Mouse (Mus musculus) stomach, embryonic 14.5 days (tissue): ENCODE results near the gene Spag8. TPM values are rescaled to one million over a fixed set of nuclear protein-coding genes. Genes with fewer than 3 reads are reported as not detected.

ENCODE experiments used
- ATAC-seq: fragments of 200-750 bp; cut with Nextera tagmentation; 2 replicates; pipeline ENCODE4 v1.8.0; 2017; ENCODE audit warnings: low read depth, moderate TSS enrichment; ENCODE audit not compliant: insufficient number of reproducible peaks, insufficient read depth, low FRiP score
- H3K27ac ChIP-seq: fragments of 300-500 bp; sonication (generic); 2 replicates; pipeline ENCODE4 v1.5.1; 2014; ENCODE audit warnings: mild to moderate bottlenecking, low read length, moderate library complexity, mixed read lengths
- H3K27me3 ChIP-seq: fragments of 300-500 bp; sonication (generic); 2 replicates; pipeline ENCODE4 v1.6.1; 2014; ENCODE audit warnings: low read length, control low read depth, mixed read lengths; ENCODE audit not compliant: control insufficient read depth, insufficient read depth
- H3K36me3 ChIP-seq: fragments of 300-500 bp; sonication (generic); 2 replicates; pipeline ENCODE4 v1.6.1; 2014; ENCODE audit warnings: mild to moderate bottlenecking, control low read depth, low read length, moderate library complexity, mixed read lengths; ENCODE audit not compliant: control insufficient read depth, insufficient read depth
- H3K4me1 ChIP-seq: fragments of 300-500 bp; sonication (generic); 2 replicates; pipeline ENCODE4 v1.6.1; 2014; ENCODE audit warnings: low read length, control low read depth, mixed read lengths; ENCODE audit not compliant: control insufficient read depth, insufficient read depth
- H3K4me2 ChIP-seq: fragments of 300-500 bp; sonication (generic); replicated peaks from 2 replicates; pipeline ENCODE4 v1.6.1; 2014; ENCODE audit warnings: low read depth, low read length, control low read depth
- H3K4me3 ChIP-seq: fragments of 300-500 bp; sonication (generic); 2 replicates; pipeline ENCODE4 v1.5.1; 2014; ENCODE audit warnings: low read depth, low read length, control low read depth
- H3K9ac ChIP-seq: fragments of 300-500 bp; sonication (generic); replicated peaks from 2 replicates; pipeline ENCODE4 v1.6.1; 2014; ENCODE audit warnings: low read depth, mild to moderate bottlenecking, control low read depth, low read length, moderate library complexity, mixed read lengths
- H3K9me3 ChIP-seq: fragments of 300-500 bp; sonication (generic); 2 replicates; pipeline ENCODE4 v1.6.1; 2016; ENCODE audit warnings: low read depth, low read length, control low read depth; ENCODE audit not compliant: control insufficient read depth
- WGBS: fragments of 180-500 bp; shearing (Covaris S2); extraction: QIAGEN DNeasy Blood & Tissue Kit; methylation state at CpG from one replicate; pipeline ENCODE4 v1.1.7; 2014; 5-methylcytosine and 5-hydroxymethylcytosine counted together
- polyA plus RNA-seq: library from polyadenylated mRNA; unstranded; fragments of >200 nt; fragmentation: Nextera tagmentation; extraction: Ambion mirVana; gene quantifications from 2 replicates; pipeline ENCODE4 v1.2.1, GENCODE M21; 2014

Spag8 gene
- polyA plus RNA-seq = 0.70 and 1.7 TPM in 2 replicates

DNA sequence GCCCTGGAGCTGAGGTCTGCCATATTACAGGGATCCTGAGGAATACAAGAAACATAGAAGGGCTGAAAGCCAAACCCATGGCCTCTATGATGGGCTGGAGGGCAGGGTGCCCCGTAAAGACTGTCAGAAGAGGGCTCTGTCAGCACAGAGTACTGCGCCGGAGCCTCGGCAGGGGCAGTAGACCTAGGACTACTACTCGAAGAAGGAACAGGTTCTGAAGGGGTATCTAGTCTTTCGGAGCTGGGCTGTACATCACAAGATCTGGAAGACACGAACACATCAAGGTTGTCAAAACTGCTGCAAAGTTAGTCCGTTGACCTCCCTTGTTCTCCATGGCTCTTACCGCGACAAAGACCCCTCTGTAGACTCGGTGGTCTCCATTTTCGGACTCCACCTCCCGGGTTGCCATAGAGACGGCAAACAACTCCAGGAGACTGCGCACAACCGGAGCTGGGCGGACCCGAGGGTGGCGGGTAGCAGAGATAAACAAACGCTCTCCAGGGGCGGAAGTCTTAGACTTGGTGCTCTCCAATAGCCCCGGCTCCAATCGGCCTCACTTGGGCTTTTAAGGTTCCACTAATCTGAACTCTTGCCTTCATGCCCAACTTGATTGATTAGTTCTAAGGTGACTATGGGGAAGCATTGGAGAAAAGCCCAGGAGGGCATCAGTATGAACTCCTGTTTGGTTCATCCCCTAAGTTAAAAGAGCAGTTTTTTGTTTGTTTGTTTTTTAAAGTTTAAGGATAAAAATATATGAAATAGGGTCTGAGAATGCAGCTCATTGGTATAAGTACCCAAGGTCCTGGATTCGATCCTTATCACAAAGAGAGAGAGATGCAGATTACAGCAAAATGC is at the start of gene Spag8:
Spag8 (minus strand) TSS at position 434 of the 855 bp plus-strand sequence.
- H3K9me3 ChIP-seq = peaks cover 9% of the 10 kb centered on the region; the same call in 1 of the 2 replicates
- WGBS = 13% methylated on average over 24 of the region's 24 CpGs
- peak within 1 kb of the TSS; percentile 24 for H3K4me3 ChIP-seq
- no peak within 1 kb of the TSS for H3K27ac ChIP-seq
- H3K36me3 ChIP-seq = no peaks in the 10 kb centered on the region
- ATAC-seq = no peak
- H3K4me2 ChIP-seq = peak within 1 kb of the TSS; percentile 39
- no peak within 1 kb of the TSS for H3K9ac ChIP-seq
- H3K4me1 ChIP-seq = peaks cover 2% of the 10 kb centered on the region; the same call in 1 of the 2 replicates
- H3K27me3 ChIP-seq = no peaks in the 10 kb centered on the region

DNA sequence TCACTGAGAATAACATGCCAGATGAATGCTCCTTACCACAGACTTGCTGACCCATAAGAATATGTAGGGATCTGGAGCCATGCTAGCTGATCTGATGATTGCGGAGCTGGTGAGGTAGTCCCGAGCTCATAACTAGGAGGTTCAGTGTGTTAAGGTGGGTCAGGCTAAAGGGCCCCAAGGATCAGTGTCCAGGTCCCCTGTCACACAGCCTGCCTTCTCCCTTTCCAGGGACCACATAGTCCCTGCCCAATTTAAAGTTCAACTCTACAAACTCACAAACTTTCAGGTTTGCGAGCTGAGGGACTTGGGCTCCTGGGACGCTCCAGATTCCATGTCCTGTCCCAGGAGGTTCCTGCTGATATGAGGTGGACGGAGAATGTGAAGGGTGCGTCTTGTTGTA is 47.3 kb upstream of the Spag8 start, which contains the start of gene Olfr70:
Olfr70 (minus strand) TSS at position 101 of the 400 bp plus-strand sequence.
- H3K9ac ChIP-seq = no peak within 1 kb of the TSS
- 85% methylated on average over 6 of the region's 6 CpGs for WGBS
- no peak within 1 kb of the TSS for H3K4me3 ChIP-seq
- H3K27me3 ChIP-seq = no peaks in the 10 kb centered on the region
- no peak within 1 kb of the TSS for H3K4me2 ChIP-seq
- H3K36me3 ChIP-seq = no peaks in the 10 kb centered on the region
- H3K27ac ChIP-seq = no peak within 1 kb of the TSS
- no peaks in the 10 kb centered on the region for H3K4me1 ChIP-seq
- no peak for ATAC-seq
- no peaks in the 10 kb centered on the region for H3K9me3 ChIP-seq

DNA sequence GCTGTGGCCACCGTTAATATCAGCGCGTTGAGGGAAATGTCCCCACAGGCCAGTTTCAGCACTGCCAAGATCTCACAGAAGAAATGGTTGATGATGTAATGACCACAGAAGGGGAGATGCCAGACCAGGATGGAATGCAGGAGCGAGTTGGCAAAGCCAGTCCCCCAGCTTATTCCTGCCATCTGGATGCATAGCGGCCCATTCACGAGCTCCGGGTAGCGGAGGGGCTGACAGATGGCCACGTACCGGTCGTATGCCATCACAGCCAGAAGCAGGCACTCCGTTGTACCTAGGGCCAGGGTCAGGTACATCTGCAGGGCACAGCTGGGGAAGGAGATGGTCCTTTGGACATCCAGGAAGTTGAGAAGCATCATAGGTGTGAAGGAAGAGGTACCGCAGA is 43.2 kb upstream of the Spag8 start:
- Histone ChIP-seq H3K4me2 (no peak overlapping the region), H3K27me3 (no peaks in the 10 kb centered on the region), H3K4me1 (no peaks in the 10 kb centered on the region), H3K36me3 (no peaks in the 10 kb centered on the region), H3K27ac (no peak overlapping the region), H3K9me3 (no peaks in the 10 kb centered on the region), H3K4me3 (no peak overlapping the region), H3K9ac (no peak overlapping the region)
- WGBS = 89% methylated on average over 13 of the region's 13 CpGs
- ATAC-seq = no peak

DNA sequence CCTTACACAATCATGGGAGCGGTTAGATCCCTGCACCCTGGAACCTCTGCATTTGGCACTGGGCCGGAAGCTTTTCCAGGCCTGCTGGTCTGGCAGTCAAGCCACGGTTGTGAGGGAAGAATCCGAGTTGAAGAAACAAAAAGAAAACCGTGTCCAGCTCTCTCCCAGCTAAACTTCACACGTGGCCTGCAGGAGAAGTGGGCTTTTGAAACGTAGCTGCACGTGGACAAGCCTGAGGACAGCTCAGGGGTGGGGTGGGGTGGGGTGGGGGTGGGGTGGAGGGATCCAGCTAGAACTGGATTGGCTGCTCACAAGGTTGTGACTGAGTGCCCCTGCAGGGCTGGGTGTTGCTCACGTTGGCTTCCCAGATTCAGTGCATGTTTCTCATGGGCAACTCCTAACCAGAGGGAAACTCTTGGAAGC is 41.9 kb upstream of the Spag8 start:
- peak; percentile 81; the same call in 1 of the 2 replicates for ATAC-seq
- Histone ChIP-seq H3K9me3 (no peaks in the 10 kb centered on the region), H3K36me3 (no peaks in the 10 kb centered on the region), H3K4me1 (no peaks in the 10 kb centered on the region), H3K27me3 (no peaks in the 10 kb centered on the region), H3K27ac (no peak overlapping the region), H3K4me3 (no peak overlapping the region), H3K4me2 (no peak overlapping the region), H3K9ac (no peak overlapping the region)
- WGBS = 24% methylated on average over 9 of the region's 9 CpGs

DNA sequence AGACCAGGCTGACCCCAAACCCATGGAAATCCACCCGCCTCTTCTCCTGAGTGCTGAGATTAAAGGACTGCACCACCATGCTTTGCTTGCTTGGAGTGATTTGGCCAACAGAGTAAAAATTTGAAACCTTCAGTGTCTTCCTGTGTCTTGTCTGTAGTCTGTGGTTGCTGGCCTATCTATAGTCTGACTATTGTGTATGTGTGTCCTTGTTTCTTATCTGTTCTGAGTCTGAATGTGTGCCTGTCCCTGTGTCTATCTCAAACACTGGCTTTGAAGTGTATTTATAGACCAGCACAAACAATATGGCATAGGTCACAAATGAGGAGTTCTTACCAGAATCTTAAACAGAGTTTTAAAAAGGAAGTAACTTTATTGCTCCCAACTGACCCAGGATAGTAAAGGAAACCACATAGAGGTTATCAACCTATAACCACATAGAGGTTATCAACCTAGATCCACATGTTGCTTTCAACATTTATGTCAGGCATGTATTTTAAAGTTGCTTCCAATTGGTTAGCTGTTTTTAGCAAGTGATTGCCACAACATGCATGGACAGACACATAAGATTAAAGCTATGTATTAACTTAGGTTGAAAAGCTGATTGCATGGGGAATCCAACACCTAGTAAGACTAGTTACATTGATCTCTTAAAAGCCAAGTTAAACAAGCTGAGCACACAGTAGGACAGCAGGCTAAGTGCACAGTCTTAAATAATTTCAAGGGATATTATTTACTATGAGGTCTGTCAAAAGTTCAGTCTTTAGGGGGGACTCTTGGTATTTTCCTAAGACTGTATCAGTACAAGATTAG is 41.2 kb upstream of the Spag8 start:
- no peak overlapping the region for H3K9ac ChIP-seq
- 79% methylated on average over 1 of the region's 1 CpGs for WGBS
- no peaks in the 10 kb centered on the region for H3K4me1 ChIP-seq
- H3K9me3 ChIP-seq = no peaks in the 10 kb centered on the region
- no peak overlapping the region for H3K4me3 ChIP-seq
- ATAC-seq = no peak
- peaks cover 5% of the 10 kb centered on the region; the same call in 1 of the 2 replicates for H3K36me3 ChIP-seq
- no peak overlapping the region for H3K27ac ChIP-seq
- no peak overlapping the region for H3K4me2 ChIP-seq
- no peaks in the 10 kb centered on the region for H3K27me3 ChIP-seq

DNA sequence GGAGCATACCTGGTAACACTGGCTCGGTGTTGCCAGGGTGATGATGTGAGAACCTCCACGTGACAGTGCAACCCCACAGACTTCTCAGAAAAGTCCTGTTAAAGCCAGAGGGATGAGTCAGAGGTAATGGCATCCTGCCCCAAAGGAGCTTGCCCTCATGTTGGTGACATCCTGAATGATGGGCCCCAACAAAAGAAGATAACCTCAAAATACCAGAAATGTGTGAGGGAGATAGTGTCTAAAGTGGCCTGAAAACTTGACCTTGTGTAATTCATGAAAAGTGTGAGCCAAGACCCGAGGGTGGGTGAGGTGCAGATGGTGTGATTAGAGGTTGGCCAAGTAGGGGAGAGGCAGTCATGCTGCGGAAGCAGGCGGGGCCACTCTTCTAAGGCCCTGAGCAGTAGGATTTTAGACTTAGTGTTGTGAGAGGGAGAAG is 40.4 kb upstream of the Spag8 start:
- Histone ChIP-seq H3K36me3 (peaks cover 10% of the 10 kb centered on the region), H3K9ac (no peak overlapping the region), H3K4me2 (no peak overlapping the region), H3K27me3 (no peaks in the 10 kb centered on the region), H3K9me3 (no peaks in the 10 kb centered on the region), H3K27ac (no peak overlapping the region), H3K4me1 (no peaks in the 10 kb centered on the region), H3K4me3 (no peak overlapping the region)
- WGBS = 66% methylated on average over 5 of the region's 5 CpGs
- ATAC-seq = no peak; the same call in 1 of the 2 replicates

DNA sequence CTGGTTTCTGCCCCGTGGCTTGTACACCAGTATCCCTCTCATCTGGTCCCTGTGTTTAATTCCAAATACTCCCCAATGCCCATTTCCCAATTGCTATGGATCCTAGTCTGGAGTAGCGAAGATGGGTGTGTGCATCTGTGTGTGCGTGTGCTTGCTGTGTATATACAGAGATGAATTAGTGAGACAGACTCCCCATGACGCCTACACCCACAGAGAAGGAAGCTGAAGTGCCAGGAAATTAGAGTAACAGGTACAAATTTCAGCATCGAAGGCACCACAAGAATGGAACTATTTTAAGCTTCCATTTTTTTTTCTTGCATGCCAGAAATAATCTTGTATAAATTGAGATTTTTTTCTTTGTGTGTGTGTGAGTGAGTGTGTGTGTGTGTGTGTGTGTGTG is 37.6 kb upstream of the Spag8 start:
- H3K9ac ChIP-seq = no peak overlapping the region
- H3K4me1 ChIP-seq = no peaks in the 10 kb centered on the region
- H3K9me3 ChIP-seq = no peaks in the 10 kb centered on the region
- no peaks in the 10 kb centered on the region for H3K27me3 ChIP-seq
- no peak for ATAC-seq
- no peak overlapping the region for H3K27ac ChIP-seq
- H3K4me2 ChIP-seq = no peak overlapping the region
- 71% methylated on average over 5 of the region's 5 CpGs for WGBS
- no peak overlapping the region for H3K4me3 ChIP-seq
- H3K36me3 ChIP-seq = peaks cover 15% of the 10 kb centered on the region

DNA sequence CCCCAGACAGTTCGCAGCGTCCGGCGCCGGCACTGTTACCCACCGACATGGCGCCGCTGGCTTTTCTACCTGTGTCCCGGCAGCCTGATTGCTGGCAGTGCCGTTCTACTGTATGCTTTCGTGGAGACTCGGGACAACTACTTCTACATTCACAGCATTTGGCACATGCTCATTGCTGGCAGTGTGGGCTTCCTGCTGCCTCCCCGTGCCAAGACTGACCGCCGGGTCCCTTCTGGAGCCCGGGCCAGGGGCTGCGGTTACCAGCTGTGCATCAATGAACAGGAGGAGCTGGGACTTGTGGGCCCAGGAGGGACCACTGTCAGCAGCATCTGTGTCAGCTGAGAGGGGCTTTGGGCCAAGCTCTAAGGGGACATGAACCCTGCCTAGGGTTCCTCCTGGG is 36.6 kb upstream of the Spag8 start:
- ATAC-seq = no peak
- peaks cover 16% of the 10 kb centered on the region for H3K36me3 ChIP-seq
- WGBS = 96% methylated on average over 17 of the region's 17 CpGs

More for the DNA sequence above, 36.6 kb upstream of the Spag8 start:
- Histone ChIP-seq H3K9ac (no peak overlapping the region), H3K4me3 (no peak overlapping the region), H3K4me2 (no peak overlapping the region), H3K9me3 (no peaks in the 10 kb centered on the region), H3K27ac (no peak overlapping the region), H3K27me3 (no peaks in the 10 kb centered on the region), H3K4me1 (no peaks in the 10 kb centered on the region)
